Mouse (Mus musculus) testis, adult 2 months (tissue): ENCODE measurements around the gene Asb18. TPM values are rescaled to one million over a fixed set of nuclear protein-coding genes. Genes with fewer than 3 reads are reported as not detected.

ENCODE experiments used
- H3K27ac ChIP-seq: fragments of 200-500 bp; 2 replicates; pipeline ENCODE4 v1.5.1; 2012; ENCODE audit warnings: low read depth, low read length; ENCODE audit not compliant: control insufficient read depth, insufficient read depth
- H3K27me3 ChIP-seq: fragments of 200-500 bp; 2 replicates; pipeline ENCODE4 v1.6.1; 2012; ENCODE audit warnings: mild to moderate bottlenecking, low read length, moderate library complexity; ENCODE audit not compliant: control insufficient read depth, insufficient read depth
- H3K36me3 ChIP-seq: fragments of 200-500 bp; 2 replicates; pipeline ENCODE4 v1.6.1; 2012; ENCODE audit warnings: mild to moderate bottlenecking, low read length; ENCODE audit not compliant: control insufficient read depth, insufficient read depth
- H3K4me1 ChIP-seq: fragments of 200-500 bp; 2 replicates; pipeline ENCODE4 v1.6.1; 2012; ENCODE audit warnings: low read length; ENCODE audit not compliant: control insufficient read depth, insufficient read depth
- H3K4me3 ChIP-seq: fragments of 200-500 bp; 2 replicates; pipeline ENCODE4 v1.5.1; 2012; ENCODE audit warnings: low read depth, mild to moderate bottlenecking, low read length, moderate library complexity, mixed read lengths; ENCODE audit not compliant: control insufficient read depth
- CTCF ChIP-seq: fragments of 200-500 bp; IDR thresholded peaks from 2 replicates; pipeline ENCODE4 v1.5.1; 2012; ENCODE audit warnings: low read depth, mild to moderate bottlenecking, inconsistent platforms, low read length, moderate library complexity; ENCODE audit not compliant: control insufficient read depth, insufficient read depth, insufficient replicate concordance
- POLR2A ChIP-seq: fragments of 200-500 bp; IDR thresholded peaks from 2 replicates; pipeline ENCODE4 v1.6.1; 2012; ENCODE audit warnings: low read depth, mild to moderate bottlenecking, inconsistent platforms, low read length, moderate library complexity; ENCODE audit not compliant: control insufficient read depth
- polyA plus RNA-seq: library from polyadenylated mRNA; depleted of rRNA; stranded (reverse); fragments of >200 nt; gene quantifications from 2 replicates; pipeline ENCODE4 v1.2.3, GENCODE M21; 2012

Asb18 gene
- polyA plus RNA-seq, 1 experiment: 0.22 TPM

DNA sequence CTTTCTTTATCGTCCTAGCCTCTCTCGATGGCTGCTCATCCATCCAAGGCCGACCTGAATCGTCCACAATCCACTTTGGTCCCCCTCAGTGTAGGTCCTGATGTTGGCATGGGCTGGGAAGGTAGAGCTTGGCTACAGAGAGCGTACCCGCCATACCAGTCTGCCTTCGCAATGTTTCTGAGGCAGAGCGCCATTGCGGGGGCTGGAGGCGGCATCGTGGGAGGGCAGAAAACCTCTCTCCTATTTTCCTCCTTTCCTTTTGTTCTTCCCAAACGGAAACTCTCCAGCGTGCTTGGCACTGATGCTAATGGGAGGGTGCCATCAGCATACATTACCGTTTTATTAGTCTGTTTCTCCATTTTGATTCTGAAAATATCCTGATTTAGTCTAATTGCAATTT, 7.8 kb downstream of the Asb18 start:
- no peaks in the 10 kb centered on the region for H3K36me3 ChIP-seq
- no peaks in the 10 kb centered on the region for H3K4me1 ChIP-seq
- no peak for TF ChIP-seq CTCF
- no peak for TF ChIP-seq POLR2A
- H3K4me3 ChIP-seq: no peak overlapping the region
- H3K27ac ChIP-seq: no peak overlapping the region
- no peaks in the 10 kb centered on the region for H3K27me3 ChIP-seq

DNA sequence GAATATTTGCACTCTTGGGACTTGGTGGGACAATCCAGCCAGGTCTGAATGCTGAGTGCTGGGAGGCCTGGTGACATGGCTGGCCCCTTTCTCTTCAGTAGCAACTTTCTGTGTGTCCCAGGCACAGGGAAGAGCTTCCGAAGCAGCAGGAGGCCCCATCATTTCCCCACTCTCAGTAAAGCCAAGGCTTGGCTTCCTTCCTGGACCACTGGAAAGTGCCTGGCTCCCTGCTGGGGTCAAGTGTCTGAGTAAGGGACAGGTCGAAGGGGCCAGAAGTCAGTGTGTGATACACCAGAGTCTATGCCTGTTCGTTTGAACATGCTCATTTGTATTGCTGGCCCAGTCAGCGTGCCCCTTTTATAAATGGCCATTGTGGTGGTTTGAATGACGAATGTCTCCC, 13.5 kb downstream of the Asb18 start:
- Histone ChIP-seq H3K27me3 (no peaks in the 10 kb centered on the region), H3K4me3 (no peak overlapping the region), H3K27ac (no peak overlapping the region), H3K36me3 (no peaks in the 10 kb centered on the region), H3K4me1 (no peaks in the 10 kb centered on the region)
- no peak for TF ChIP-seq CTCF
- TF ChIP-seq POLR2A: no peak

DNA sequence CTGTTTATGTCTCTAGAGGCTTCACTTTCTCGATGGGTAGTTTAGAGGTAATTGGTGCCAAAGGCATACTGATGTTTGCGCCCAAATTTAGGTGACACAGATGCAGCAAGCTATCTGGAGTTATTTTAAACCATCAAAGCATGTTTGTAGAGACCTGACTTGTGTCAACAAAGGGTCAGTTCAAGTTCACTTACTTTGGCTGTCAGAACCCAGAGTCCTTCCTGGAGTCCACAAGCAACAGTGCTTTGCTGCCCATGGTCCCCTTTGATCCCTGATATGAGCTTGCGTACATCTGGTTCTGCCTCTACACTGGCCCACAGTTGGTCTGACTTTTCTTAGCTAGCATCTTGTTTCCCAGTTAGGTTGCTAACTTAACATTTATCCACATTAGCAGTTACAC, 14.6 kb downstream of the Asb18 start:
- no peak overlapping the region for H3K4me3 ChIP-seq
- TF ChIP-seq CTCF: no peak
- no peak for TF ChIP-seq POLR2A
- H3K4me1 ChIP-seq: no peaks in the 10 kb centered on the region
- H3K36me3 ChIP-seq: no peaks in the 10 kb centered on the region
- H3K27ac ChIP-seq: no peak overlapping the region
- no peaks in the 10 kb centered on the region for H3K27me3 ChIP-seq

DNA sequence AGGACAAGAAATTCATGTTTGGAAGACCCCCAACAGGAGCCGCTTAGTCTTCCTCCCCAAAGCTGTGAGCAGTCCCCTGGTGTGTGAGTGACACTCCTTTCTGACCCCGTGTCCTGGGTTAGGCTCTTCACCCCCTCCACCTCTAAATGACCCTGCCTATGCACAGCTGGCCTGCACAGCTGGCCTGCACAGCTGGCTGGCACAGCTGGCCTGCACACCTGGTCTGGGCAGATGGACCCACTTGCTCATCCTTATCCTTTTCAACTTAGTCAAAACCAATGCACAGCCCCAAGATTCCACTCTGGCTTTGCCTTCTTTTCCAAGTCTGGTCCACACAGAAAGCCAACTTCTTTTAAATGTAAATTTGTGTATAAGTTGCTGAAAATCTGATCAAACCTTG, 15.8 kb downstream of the Asb18 start:
- no peaks in the 10 kb centered on the region for H3K27me3 ChIP-seq
- no peak overlapping the region for H3K4me3 ChIP-seq
- TF ChIP-seq POLR2A (no peak), CTCF (no peak)
- no peak overlapping the region for H3K27ac ChIP-seq
- no peaks in the 10 kb centered on the region for H3K4me1 ChIP-seq
- H3K36me3 ChIP-seq: no peaks in the 10 kb centered on the region

DNA sequence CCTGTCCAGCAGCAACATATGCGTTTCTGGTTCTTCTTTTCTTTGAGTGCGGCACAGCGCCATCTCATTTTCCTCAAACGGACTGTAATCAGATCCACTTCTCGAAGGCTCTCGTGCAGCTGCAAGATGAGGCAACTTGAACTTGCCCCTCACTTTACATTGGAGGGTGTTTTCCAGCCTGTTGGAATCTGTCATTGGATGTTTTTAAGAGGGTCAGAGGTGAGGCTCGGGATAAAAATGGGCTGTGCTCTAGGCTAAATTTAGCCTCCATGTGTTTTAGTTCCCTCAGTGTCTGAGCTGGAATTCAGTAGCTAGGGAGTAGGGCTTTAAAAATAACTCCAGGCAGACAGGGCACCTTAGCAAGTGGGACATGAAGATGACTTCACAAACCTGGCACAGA, 16.4 kb downstream of the Asb18 start:
- TF ChIP-seq CTCF (no peak), POLR2A (no peak)
- Histone ChIP-seq H3K4me3 (no peak overlapping the region), H3K27ac (no peak overlapping the region), H3K36me3 (no peaks in the 10 kb centered on the region), H3K4me1 (no peaks in the 10 kb centered on the region), H3K27me3 (no peaks in the 10 kb centered on the region)

DNA sequence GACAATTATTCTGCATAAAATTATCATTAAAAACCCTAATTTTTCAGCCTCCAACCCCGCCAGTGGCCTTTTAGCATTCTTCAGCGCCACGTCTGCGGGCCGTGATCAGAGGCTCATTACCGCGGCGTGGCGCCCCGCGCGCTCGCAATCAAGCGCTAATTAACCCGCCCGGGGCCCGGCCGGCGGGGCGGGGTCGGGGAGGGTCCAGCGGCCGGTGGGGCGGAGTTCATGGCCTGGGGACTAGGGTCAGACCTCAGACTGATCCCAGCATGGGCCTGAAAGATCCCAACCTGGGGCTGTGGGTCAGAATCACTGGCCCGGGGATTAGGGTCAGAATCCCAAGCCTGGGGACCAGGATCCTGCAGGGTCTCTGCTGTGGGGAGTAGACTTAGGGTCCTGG, 22.2 kb downstream of the Asb18 start:
- no peak overlapping the region for H3K4me3 ChIP-seq
- H3K36me3 ChIP-seq: no peaks in the 10 kb centered on the region
- TF ChIP-seq POLR2A (no peak), CTCF (no peak)
- H3K27me3 ChIP-seq: no peaks in the 10 kb centered on the region
- no peaks in the 10 kb centered on the region; the same call in 1 of the 2 replicates for H3K4me1 ChIP-seq
- no peak overlapping the region for H3K27ac ChIP-seq

DNA sequence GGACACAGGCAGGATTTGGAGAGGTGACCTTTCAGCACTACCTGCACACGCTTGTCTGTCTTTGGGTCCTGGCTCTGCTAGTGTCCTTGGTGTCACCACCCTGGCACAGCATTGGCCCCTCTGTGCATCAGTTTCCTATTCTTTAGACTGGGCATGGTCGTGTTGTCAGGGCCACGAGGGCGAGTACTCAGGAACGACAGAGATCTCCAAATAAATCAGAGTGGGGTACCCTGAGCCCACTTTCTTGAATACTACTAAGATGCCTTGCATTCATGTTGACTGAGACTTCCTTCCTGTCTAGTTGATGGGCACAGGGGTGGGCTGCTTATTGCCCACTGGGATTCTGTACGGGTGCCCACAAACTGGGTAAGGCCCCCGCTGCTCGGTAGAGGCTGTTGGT, 37.2 kb downstream of the Asb18 start:
- Histone ChIP-seq H3K4me3 (no peak overlapping the region), H3K4me1 (peaks cover 9% of the 10 kb centered on the region), H3K27me3 (no peaks in the 10 kb centered on the region), H3K36me3 (no peaks in the 10 kb centered on the region), H3K27ac (no peak overlapping the region)
- TF ChIP-seq POLR2A (no peak), CTCF (no peak)

DNA sequence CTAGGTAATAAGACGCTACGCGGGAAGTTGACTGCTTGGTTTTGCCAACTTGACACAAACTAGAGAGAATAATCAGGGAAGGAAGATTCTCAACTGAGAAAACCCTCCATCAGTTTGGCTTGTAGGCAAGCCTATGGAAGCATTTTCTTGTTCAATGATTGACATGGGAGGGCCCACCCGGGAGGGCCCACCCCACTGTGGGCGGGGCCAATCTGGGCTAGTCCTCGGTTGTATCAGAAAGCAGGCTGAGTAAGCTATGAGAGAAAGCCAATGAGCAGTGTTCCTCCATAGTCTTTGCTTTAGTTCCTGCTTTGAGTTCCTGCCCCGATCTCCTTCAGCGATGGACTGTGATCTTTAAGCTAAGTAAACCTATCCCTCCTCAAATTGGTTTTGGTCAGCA, 38.1 kb downstream of the Asb18 start:
- Histone ChIP-seq H3K4me1 (peaks cover 9% of the 10 kb centered on the region), H3K4me3 (no peak overlapping the region), H3K27me3 (no peaks in the 10 kb centered on the region), H3K27ac (no peak overlapping the region), H3K36me3 (no peaks in the 10 kb centered on the region)
- no peak for TF ChIP-seq CTCF
- no peak for TF ChIP-seq POLR2A
